29 mouse cellular contexts compared by ENCODE assay signal in genomic region chr1:38369166-38369565, GRCm38 (mm10).
DNase-seq lines count a peak whose midpoint lies in the region; ATAC-seq lines count a peak whose summit lies in the region.
"Had no signal": no experiment of that assay in that cellular context is flagged by ENCODE, and none has a peak within 500 bp of the region (broad histone marks: within the 10 kb centered on the region; RNA-seq: fewer than 3 reads in every experiment).

No protein-coding gene starts in this region.

- H3K4me2 ChIP-seq in forebrain, embryonic 16.5 days (ENCODE audit: low read length): no peak overlapping the region
- H3K4me2 ChIP-seq in forebrain, embryonic 13.5 days: no peak overlapping the region
- H3K4me2 ChIP-seq in hindbrain, embryonic 14.5 days (replicated peaks): no peak overlapping the region
- H3K4me2 ChIP-seq in hindbrain, embryonic 12.5 days (replicated peaks): no peak overlapping the region
- no peak overlapping the region for H3K4me2 ChIP-seq in midbrain, embryonic 11.5 days
- H3K4me2 ChIP-seq in midbrain, embryonic 16.5 days (ENCODE audit: low read length): no peak overlapping the region
- H3K4me2 ChIP-seq: forebrain, embryonic 12.5 days; heart, embryonic 15.5 days; intestine, embryonic 15.5 days; lung, embryonic 15.5 days had no signal

- H3K36me3 ChIP-seq in forebrain, embryonic 16.5 days (ENCODE audit: control insufficient read depth, insufficient read depth): no peaks in the 10 kb centered on the region
- H3K36me3 ChIP-seq in forebrain, embryonic 13.5 days (ENCODE audit: poor library complexity, severe bottlenecking): no peaks in the 10 kb centered on the region
- H3K36me3 ChIP-seq in hindbrain, embryonic 14.5 days (replicated peaks; ENCODE audit: control insufficient read depth, insufficient read depth): no peaks in the 10 kb centered on the region
- no peaks in the 10 kb centered on the region for H3K36me3 ChIP-seq in hindbrain, embryonic 12.5 days
- H3K36me3 ChIP-seq in midbrain, embryonic 11.5 days (ENCODE audit: control insufficient read depth, insufficient read depth, low read length): no peaks in the 10 kb centered on the region
- H3K36me3 ChIP-seq in midbrain, embryonic 16.5 days (ENCODE audit: control insufficient read depth, insufficient read depth, low read length): no peaks in the 10 kb centered on the region
- H3K36me3 ChIP-seq: forebrain, embryonic 12.5 days; heart, embryonic 10.5 days; heart, embryonic 15.5 days; intestine, embryonic 15.5 days; lung, embryonic 15.5 days; midbrain, embryonic 10.5 days had no signal

- ATAC-seq in forebrain, embryonic 16.5 days: peak; percentile 47; the same call in 1 of the 2 replicates
- no peak for ATAC-seq in forebrain, embryonic 13.5 days
- no peak for ATAC-seq in hindbrain, embryonic 14.5 days (ENCODE audit: low FRiP score)
- no peak for ATAC-seq in hindbrain, embryonic 12.5 days (ENCODE audit: low FRiP score)
- no peak for ATAC-seq in midbrain, embryonic 11.5 days (ENCODE audit: low FRiP score)
- no peak for ATAC-seq in midbrain, embryonic 16.5 days
- ATAC-seq: activated CD4-positive, CD25-positive, alpha-beta regulatory T cell, adult 4 months; hindbrain, postnatal 0 days; intestine, embryonic 15.5 days had no signal

- H3K4me3 ChIP-seq in forebrain, embryonic 16.5 days (replicated peaks; ENCODE audit: low read length): no peak overlapping the region
- no peak overlapping the region for H3K4me3 ChIP-seq in forebrain, embryonic 13.5 days
- H3K4me3 ChIP-seq in hindbrain, embryonic 14.5 days (replicated peaks; ENCODE audit: low read length): no peak overlapping the region
- H3K4me3 ChIP-seq in hindbrain, embryonic 12.5 days: no peak overlapping the region
- H3K4me3 ChIP-seq in midbrain, embryonic 11.5 days (ENCODE audit: low read depth, low read length): no peak overlapping the region
- H3K4me3 ChIP-seq in midbrain, embryonic 16.5 days (ENCODE audit: low read depth, low read length): no peak overlapping the region
- H3K4me3 ChIP-seq: erythroblast, embryonic 14.5 days; forebrain, embryonic 12.5 days; heart, embryonic 10.5 days; heart, embryonic 15.5 days; intestine, embryonic 15.5 days; lung, embryonic 15.5 days; midbrain, embryonic 10.5 days had no signal

- no peak for DNase-seq in hindbrain, embryonic 14.5 days (ENCODE audit: low spot score)
- DNase-seq in midbrain, embryonic 11.5 days (ENCODE audit: low spot score, missing footprints): peak; percentile 31
- peak; percentile 28 for DNase-seq in right cerebral cortex, postnatal 25 days
- DNase-seq in right cerebral cortex, postnatal 4 days: no peak
- DNase-seq: adrenal gland, adult 2 months; adrenal gland, postnatal 36 days; cerebellum, adult 2 months; cerebellum, postnatal 14 days; gastrocnemius, postnatal 14 days; kidney, adult 2 months; kidney, postnatal 10 days; layer of hippocampus, postnatal 36 days; liver; spleen, adult 18-20 months; thymus, postnatal 14 days had no signal

- no peaks in the 10 kb centered on the region for H3K27me3 ChIP-seq in forebrain, embryonic 16.5 days (replicated peaks; ENCODE audit: control insufficient read depth, insufficient read depth, low read length)
- no peaks in the 10 kb centered on the region for H3K27me3 ChIP-seq in forebrain, embryonic 13.5 days
- no peaks in the 10 kb centered on the region for H3K27me3 ChIP-seq in hindbrain, embryonic 14.5 days (ENCODE audit: control insufficient read depth, insufficient read depth, low read length)
- H3K27me3 ChIP-seq in hindbrain, embryonic 12.5 days: no peaks in the 10 kb centered on the region
- no peaks in the 10 kb centered on the region for H3K27me3 ChIP-seq in midbrain, embryonic 11.5 days (ENCODE audit: control insufficient read depth, insufficient read depth, low read length)
- no peaks in the 10 kb centered on the region for H3K27me3 ChIP-seq in midbrain, embryonic 16.5 days (ENCODE audit: control insufficient read depth, insufficient read depth, low read depth, low read length)
- H3K27me3 ChIP-seq: CH12.LX; forebrain, embryonic 12.5 days; heart, embryonic 15.5 days; intestine, embryonic 15.5 days; lung, embryonic 15.5 days had no signal

- no peak overlapping the region for H3K9ac ChIP-seq in forebrain, embryonic 16.5 days (replicated peaks; ENCODE audit: low read depth, low read length)
- no peak overlapping the region for H3K9ac ChIP-seq in forebrain, embryonic 13.5 days
- H3K9ac ChIP-seq in hindbrain, embryonic 14.5 days: no peak overlapping the region
- no peak overlapping the region for H3K9ac ChIP-seq in hindbrain, embryonic 12.5 days
- H3K9ac ChIP-seq in midbrain, embryonic 11.5 days (ENCODE audit: low read length): no peak overlapping the region
- no peak overlapping the region for H3K9ac ChIP-seq in midbrain, embryonic 16.5 days (ENCODE audit: low read depth, low read length)
- H3K9ac ChIP-seq: forebrain, embryonic 12.5 days; heart, embryonic 15.5 days; intestine, embryonic 15.5 days; lung, embryonic 15.5 days had no signal

- peaks cover 13% of the 10 kb centered on the region for H3K4me1 ChIP-seq in forebrain, embryonic 16.5 days (replicated peaks; ENCODE audit: control insufficient read depth, insufficient read depth, low read length)
- peaks cover 21% of the 10 kb centered on the region for H3K4me1 ChIP-seq in forebrain, embryonic 13.5 days
- H3K4me1 ChIP-seq in hindbrain, embryonic 14.5 days (replicated peaks; ENCODE audit: control insufficient read depth, insufficient read depth, low read length): no peaks in the 10 kb centered on the region; the same call in 1 of the 2 replicates
- H3K4me1 ChIP-seq in hindbrain, embryonic 12.5 days: peaks cover 10% of the 10 kb centered on the region; the same call in 1 of the 2 replicates
- no peaks in the 10 kb centered on the region for H3K4me1 ChIP-seq in midbrain, embryonic 11.5 days (ENCODE audit: control insufficient read depth, insufficient read depth, low read length)
- H3K4me1 ChIP-seq in midbrain, embryonic 16.5 days (ENCODE audit: control insufficient read depth, insufficient read depth, low read length): no peaks in the 10 kb centered on the region
- H3K4me1 ChIP-seq: intestine, embryonic 15.5 days; lung, embryonic 15.5 days had no signal

- H3K9me3 ChIP-seq in forebrain, embryonic 16.5 days (ENCODE audit: control insufficient read depth, low read length): no peaks in the 10 kb centered on the region
- H3K9me3 ChIP-seq in forebrain, embryonic 13.5 days (replicated peaks): no peaks in the 10 kb centered on the region
- no peaks in the 10 kb centered on the region for H3K9me3 ChIP-seq in hindbrain, embryonic 14.5 days (ENCODE audit: control insufficient read depth, low read length)
- H3K9me3 ChIP-seq in hindbrain, embryonic 12.5 days (replicated peaks): no peaks in the 10 kb centered on the region
- no peaks in the 10 kb centered on the region for H3K9me3 ChIP-seq in midbrain, embryonic 11.5 days (ENCODE audit: control insufficient read depth, low read length)
- no peaks in the 10 kb centered on the region for H3K9me3 ChIP-seq in midbrain, embryonic 16.5 days (replicated peaks; ENCODE audit: control insufficient read depth, low read length, poor library complexity, severe bottlenecking)
- H3K9me3 ChIP-seq: forebrain, embryonic 12.5 days; heart, embryonic 10.5 days; heart, embryonic 15.5 days; intestine, embryonic 15.5 days; lung, embryonic 15.5 days; midbrain, embryonic 10.5 days had no signal

- H3K27ac ChIP-seq in forebrain, embryonic 16.5 days (ENCODE audit: low read length): no peak overlapping the region
- H3K27ac ChIP-seq in forebrain, embryonic 13.5 days: no peak overlapping the region
- peak overlapping the region; percentile 21; the same call in 1 of the 2 replicates for H3K27ac ChIP-seq in hindbrain, embryonic 14.5 days
- H3K27ac ChIP-seq in hindbrain, embryonic 12.5 days: no peak overlapping the region
- no peak overlapping the region for H3K27ac ChIP-seq in midbrain, embryonic 11.5 days (ENCODE audit: low read depth, low read length)
- no peak overlapping the region for H3K27ac ChIP-seq in midbrain, embryonic 16.5 days (ENCODE audit: low read length)
- H3K27ac ChIP-seq: forebrain, embryonic 12.5 days; heart, embryonic 10.5 days; heart, embryonic 15.5 days; hindbrain, postnatal 0 days; intestine, embryonic 15.5 days; lung, embryonic 15.5 days; midbrain, embryonic 10.5 days had no signal

- WGBS in forebrain, embryonic 16.5 days: 64% methylated on average over 8 of the region's 8 CpGs
- WGBS in forebrain, embryonic 13.5 days: 82% methylated on average over 8 of the region's 8 CpGs
- 61% methylated on average over 8 of the region's 8 CpGs for WGBS in hindbrain, embryonic 14.5 days
- 63% methylated on average over 8 of the region's 8 CpGs for WGBS in hindbrain, embryonic 12.5 days
- whole genome bisulfite sequencing in midbrain, embryonic 11.5 days: 88% methylated on average over 8 of the region's 8 CpGs
- WGBS in midbrain, embryonic 16.5 days: 73% methylated on average over 8 of the region's 8 CpGs

Comparison
In these comparisons a context has a peak if more than half of its experiments do, and no peak if none do; other contexts are left out.
1. DNase-seq: peak in midbrain, embryonic 11.5 days (single experiment) and right cerebral cortex, postnatal 25 days (single experiment); none in hindbrain, embryonic 14.5 days (single experiment) and right cerebral cortex, postnatal 4 days (single experiment).